Mouse (Mus musculus) brain, embryonic 18.5 days (tissue): ENCODE data around the gene Hkdc1.
A peak's percentile ranks its signal among the peaks of the same experiment; 100 is the strongest.
"Not testable (repeated sequence)": the region's sequence is repeated elsewhere in the genome, so short reads cannot be mapped to it uniquely, and the experiment has no call there.

Source experiments
- DNase-seq: peaks from one replicate; pipeline ENCODE4 v3.0.0-alpha.2; 2012; ENCODE audit warnings: low read depth, low spot score

Hkdc1 gene

DNA sequence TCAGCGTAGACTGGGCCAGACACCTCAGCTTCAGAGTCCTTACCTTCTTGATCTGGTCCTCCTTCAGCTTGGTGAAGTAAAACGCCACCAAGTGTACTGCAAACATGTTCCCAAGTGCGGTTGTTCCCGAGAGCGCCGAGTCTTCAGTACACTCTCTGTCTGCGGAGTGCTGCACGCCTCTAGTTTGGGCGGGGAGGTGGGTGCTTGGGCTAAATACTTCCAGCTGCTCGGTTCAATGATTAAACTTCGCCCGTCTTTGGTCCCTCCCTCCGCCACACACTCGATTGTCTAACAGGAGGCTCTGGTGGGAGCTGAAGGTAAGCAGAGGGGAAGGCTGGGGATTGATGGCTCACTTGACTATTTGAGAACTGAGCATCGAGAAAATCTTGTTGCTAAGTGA lies at the start of gene Hkdc1:
Gene Hkdc1, minus strand, starts transcription at position 237 of the 400 bp plus-strand sequence.
- no peak for DNase-seq

GRCm38 (mm10) chr10:62471105-62471504 lies 48.8 kb upstream of the Hkdc1 start:
- no peak for DNase-seq

GRCm38 (mm10) chr10:62469736-62470135 lies 47.4 kb upstream of the Hkdc1 start:
- no peak for DNase-seq

- no peak for DNase-seq
These were observed 39.0 kb upstream of the Hkdc1 start for GRCm38 (mm10) chr10:62461321-62461720.

DNA sequence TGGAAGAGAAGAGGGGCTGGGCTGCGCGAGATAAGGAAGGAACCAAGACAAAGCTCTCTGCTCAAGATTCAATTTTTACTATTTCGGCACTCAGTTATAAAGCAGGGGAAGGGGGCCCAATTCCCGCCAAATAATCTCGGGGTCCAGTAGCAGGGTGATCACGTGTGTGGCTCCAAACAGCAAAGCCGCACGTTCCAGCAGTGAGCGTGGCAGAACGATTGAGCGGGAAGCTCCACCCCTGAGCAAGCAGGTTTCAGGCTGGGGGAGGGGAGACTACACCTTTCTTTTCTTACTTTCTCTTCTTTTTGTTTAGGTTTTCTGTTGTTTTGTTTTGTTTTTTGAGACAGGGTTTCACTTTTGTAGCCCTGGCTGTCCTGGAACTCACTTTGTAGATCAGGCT lies 29.7 kb upstream of the Hkdc1 start:
- not testable (repeated sequence) for DNase-seq

DNA sequence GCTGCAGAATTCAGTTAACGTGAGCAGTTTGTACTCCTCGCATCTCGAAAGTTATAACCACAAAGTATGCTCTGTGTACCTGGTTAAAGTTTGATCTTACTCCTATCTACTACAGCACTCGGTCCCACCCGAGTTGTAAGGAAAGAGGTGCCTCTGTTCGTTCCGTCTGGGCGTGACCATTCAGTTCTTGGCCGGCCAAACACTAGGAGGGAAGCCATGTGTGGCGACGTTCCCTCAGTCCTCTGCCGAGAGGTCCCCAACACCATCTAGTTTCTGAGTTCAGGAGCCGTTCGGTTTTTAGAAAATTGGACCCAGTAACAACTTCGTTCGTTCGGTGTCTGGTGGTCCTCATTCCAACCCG lies 28.0 kb upstream of the Hkdc1 start:
- DNase-seq = no peak

- DNase-seq = peak; percentile 93
These were observed 27.3 kb upstream of the Hkdc1 start, which contains the start of the genes 4930507D05Rik and Supv3l1 for GRCm38 (mm10) chr10:62449364-62450279. Gene 4930507D05Rik (plus strand): TSS chr10:62449489. Gene Supv3l1 (minus strand): TSS chr10:62449738.

GRCm38 (mm10) chr10:62430427-62430826 lies 8.1 kb upstream of the Hkdc1 start:
- DNase-seq = no peak

- DNase-seq = no peak
These were observed 3.0 kb upstream of the Hkdc1 start for GRCm38 (mm10) chr10:62425081-62425871.

DNA sequence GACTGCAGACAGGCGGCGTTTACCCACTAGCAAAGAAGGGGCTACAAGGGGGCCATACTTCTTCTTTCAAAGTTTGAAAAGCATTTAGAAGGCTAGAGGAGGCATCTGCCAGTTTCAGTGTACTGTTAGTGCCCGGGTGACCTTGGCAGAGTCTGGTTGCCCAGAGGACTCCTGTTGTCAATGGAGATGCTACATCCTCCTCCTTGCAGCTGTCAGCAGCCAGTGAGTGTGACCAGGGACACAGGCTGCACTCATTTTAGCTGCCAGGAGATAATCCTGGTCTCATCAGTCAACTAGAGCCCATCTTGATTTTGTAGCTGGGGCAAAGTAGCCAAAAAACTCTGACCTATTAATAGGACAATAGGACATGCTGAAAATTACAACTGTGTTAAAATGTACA lies 1.2 kb downstream of the Hkdc1 start:
- DNase-seq = no peak

GRCm38 (mm10) chr10:62420399-62420798 lies 1.9 kb downstream of the Hkdc1 start:
- DNase-seq = no peak

DNA sequence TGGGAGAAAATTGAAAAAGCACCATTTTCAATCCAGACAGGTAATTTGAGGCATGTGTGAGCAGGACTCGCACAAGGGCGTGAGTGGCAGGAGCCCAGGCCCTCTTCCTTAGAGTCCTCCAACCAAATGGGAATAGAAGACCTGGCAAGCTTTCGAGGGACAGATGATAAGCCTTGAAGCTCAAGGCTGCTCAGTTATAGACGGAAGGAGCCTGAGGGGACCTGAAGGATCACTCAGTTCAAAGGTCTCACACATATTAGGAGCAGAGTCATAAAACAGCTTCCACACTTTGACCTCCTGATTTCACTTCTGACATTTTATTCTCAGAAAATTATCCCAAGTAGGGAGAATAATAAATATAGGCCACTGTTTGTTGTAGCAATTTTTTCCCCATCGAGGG lies 2.9 kb downstream of the Hkdc1 start:
- no peak for DNase-seq

GRCm38 (mm10) chr10:62418831-62419356 lies 3.4 kb downstream of the Hkdc1 start:
- no peak for DNase-seq

- no peak for DNase-seq
These were observed 8.7 kb downstream of the Hkdc1 start for GRCm38 (mm10) chr10:62413606-62413982.

DNA sequence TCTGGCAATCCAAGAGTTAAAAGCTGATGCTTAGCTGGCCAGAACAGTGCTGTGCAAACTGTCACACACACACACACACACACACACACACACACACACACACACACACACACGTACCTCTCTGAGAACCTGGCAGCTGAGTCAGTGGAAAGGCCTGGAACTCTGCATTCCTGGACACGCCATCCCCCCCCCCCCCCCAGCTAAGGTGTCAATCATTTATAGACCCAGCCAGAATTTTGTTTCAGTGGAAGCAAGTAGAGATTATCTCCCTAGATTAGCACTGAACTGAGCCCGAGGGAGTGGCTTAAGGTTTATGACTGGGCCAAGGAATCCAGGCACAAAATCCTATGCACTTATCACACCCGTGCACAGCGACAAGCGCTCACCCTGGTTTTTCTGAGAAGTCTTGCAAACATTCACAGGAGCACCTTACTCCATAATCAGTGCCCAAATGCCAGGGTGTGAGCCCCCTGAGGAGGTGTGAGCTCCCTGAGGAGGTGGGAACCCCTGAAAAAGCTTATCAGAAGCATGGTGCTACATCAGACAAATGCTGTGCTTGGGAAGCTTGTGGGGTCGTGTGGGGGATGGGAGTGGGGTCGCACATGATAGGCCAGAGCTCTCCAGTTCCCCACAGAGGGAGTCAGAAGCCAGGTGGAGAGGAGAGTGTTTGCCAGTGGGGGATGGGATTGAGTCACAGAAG lies 9.2 kb downstream of the Hkdc1 start:
- no peak for DNase-seq

DNA sequence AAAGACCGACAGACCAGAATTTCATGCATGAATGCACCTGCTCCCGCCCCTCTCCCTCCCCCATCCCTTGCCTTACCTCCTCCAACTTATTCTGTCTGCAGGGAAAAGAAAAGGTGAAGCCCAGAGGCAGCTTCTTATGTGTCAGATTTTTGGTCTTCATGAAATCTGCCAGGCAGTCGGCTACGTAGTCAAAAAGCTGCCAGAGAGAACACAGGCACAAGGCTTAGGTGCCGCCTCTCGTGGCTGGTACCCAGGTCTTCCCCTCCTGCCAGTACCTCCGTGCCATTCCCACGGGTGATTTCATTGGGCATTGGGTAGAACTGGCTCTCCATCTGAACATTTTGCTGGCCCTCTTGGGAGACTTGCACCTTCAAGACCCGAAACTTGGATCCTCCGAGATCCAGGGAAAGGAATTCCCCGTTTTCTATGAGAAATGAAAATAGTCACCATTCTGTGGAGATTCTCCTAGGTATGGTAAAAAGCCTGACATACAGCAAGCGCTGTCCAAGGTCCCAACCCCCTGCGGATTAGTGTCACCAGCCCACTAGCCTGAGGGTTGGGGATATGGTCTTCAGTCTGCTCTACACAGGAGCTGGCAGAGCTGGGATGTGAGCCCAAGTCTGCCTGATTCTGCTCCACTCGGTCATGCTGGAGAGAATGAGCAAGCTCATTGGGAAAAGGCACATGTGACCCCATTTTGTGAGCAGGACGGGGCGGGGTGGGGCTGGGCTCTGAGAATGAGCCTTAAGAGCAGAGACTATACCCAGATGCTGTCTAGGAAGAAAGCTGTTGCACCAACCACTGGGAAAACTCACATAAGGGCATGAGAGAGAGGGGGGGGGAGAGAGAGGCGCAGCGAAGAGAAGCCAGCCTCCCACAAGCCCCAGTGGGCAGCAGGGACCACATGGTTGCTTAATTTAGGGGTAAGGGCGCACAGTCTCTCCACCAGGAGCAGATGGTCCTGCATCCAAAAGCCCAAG lies 10.6 kb downstream of the Hkdc1 start:
- no peak for DNase-seq

DNA sequence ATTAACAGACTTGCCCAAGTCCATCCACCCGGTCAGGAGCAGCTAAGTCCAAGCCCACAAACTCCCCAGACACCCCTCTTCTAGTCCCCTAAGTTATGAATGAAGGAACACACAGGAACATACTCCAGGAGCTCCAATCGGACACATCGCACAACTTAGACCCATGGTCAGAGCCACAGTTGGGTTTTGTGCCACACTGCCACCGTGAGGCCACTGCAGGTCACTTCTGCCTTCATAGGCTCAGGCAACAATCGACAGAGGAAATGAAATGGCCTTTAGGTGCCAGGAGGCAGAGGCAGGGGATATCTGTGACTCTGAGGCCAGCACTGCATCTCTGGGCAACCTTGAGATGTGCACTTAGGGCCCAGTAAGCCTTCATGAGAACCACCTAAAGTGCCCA lies 11.3 kb downstream of the Hkdc1 start:
- no peak for DNase-seq

GRCm38 (mm10) chr10:62404901-62405300 lies 17.4 kb downstream of the Hkdc1 start:
- no peak for DNase-seq

- no peak for DNase-seq
These were observed 20.6 kb downstream of the Hkdc1 start for GRCm38 (mm10) chr10:62401641-62402111.

- DNase-seq = no peak
These were observed 39.3 kb downstream of the Hkdc1 start for GRCm38 (mm10) chr10:62383011-62383410.
